Mouse (Mus musculus): ENCODE measurements around the gene Dnaaf5. TPM values are rescaled to one million over a fixed set of nuclear protein-coding genes. Genes with fewer than 3 reads are reported as not detected.

Dnaaf5 gene
- polyA plus RNA-seq, 1 experiment from 2014 or later, result 6.6 TPM

DNA sequence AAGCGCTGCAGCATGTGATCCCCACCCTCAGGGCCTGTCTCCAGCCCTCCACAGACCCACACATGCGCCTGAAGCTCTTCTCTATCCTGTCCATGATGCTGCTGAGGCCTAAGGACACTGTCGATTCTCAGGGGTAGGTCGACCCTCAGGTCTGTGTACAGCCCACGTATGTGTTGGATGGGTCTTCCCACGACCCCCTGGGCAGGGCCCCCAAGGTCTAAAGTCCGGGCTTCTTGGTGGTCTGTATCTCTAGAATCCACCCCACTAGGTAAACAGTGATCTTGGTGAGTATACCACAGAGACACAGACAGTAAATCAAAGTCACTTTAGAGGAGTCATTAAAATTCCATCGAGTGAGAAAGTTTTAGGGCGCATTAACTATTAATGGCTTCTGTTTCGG, 24.1 kb downstream of the Dnaaf5 start:
- Histone ChIP-seq H3K4me2 (no peak overlapping the region), H3K27me3 (no peaks in the 10 kb centered on the region), H3K9ac (no peak overlapping the region), H3K9me3 (no peaks in the 10 kb centered on the region), H3K4me1 (peaks cover 7% of the 10 kb centered on the region; the same call in 1 of the 2 replicates), H3K27ac (peak overlapping the region; percentile 41; the same call in 1 of the 2 replicates), H3K36me3 (peaks cover 47% of the 10 kb centered on the region), H3K4me3 (no peak overlapping the region)
- ATAC-seq (ENCODE audit: borderline replicate concordance, extremely low read depth, low FRiP score, low TSS enrichment), result 0 out of 2 replicates have a peak, but pooled peaks have one; percentile 28
- 45% methylated on average over 10 of the region's 10 CpGs for WGBS

DNA sequence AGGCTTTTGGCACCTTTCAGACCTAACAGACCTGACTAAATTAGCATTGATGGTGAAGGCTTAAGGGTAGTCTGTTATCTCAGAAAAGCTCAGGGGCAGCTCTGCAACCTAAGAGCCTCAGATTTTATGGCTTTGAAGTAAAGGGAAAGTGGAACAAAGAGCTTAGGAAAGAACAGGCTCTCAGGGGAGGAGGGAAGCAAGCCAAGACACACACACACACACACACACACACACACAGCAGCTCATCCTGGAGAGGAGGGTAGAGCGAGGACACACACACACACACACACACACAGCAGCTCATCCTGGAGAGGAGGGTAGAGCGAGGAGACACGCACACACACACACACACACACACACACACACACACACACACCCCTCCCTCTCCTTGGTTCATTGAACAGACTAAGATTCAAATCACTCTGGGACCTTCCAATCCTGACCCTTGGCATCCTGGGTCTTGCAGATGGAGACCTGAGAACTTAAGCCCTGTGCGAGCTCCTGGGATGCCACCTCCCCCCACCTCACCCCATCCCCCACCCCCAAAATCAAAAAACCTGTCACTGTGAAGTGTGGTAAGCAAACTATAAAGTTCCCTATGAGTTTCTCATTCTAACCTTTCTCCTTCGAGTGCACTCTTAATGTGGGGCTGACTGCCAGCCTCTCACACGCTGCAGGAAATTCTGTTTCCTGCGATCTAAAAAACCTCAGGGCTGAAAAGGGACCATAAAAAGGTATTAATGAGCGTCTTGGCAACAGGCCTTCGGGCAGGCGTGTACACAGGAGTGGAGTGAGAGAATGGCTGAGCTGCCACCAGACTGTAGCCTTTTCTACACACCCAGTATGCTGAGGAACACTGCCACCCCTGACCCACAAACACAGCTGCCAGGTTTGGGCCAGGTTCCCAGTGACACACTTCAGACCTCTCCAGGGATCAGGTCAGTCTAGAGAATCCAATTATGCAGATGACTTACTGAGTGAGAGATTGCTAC, 24.8 kb downstream of the Dnaaf5 start:
- Histone ChIP-seq H3K36me3 (peaks cover 43% of the 10 kb centered on the region), H3K27ac (peak overlapping the region; percentile 41; the same call in 1 of the 2 replicates), H3K4me3 (no peak overlapping the region), H3K27me3 (no peaks in the 10 kb centered on the region), H3K4me2 (no peak overlapping the region), H3K9ac (no peak overlapping the region), H3K4me1 (peaks cover 7% of the 10 kb centered on the region; the same call in 1 of the 2 replicates), H3K9me3 (no peaks in the 10 kb centered on the region)
- 0 out of 2 replicates have a peak, but pooled peaks have one; percentile 27 for ATAC-seq (ENCODE audit: borderline replicate concordance, extremely low read depth, low FRiP score, low TSS enrichment)
- WGBS, result 56% methylated on average over 8 of the region's 10 CpGs

DNA sequence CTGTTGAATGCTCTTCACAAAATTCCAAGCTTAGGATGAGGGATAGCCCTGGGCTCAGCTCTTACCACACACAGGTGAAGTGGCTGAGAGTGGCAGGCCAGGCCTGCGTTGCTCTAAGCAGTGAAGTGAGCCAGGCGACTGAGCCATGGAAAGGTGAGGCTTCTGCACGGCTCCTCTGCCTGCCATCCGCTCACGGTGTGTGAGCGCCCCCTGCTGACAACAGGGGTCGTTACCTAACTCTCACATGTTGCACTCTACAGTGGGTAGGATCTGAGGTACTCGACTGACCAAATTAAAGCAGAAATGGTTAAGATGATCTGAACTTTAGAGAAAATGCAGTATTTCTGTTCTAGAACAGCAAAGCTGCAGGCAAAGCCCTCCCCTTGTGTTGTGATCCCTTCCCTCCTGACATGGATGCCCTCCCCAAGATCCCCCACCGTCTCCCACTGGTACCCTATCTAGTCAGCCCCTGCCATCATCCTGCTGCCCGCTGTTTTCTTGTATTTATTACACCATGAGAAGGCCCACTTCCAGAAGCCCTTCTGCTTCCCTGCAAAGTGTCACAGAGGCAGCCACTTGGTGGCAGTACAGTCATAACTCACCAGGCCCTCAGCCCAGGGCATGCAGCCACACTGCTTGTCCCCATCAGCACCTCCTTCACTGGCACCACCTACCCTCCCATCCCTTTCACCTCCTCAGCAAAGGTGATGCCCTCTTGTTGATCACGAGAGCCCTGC, 29.0 kb downstream of the Dnaaf5 start:
- H3K4me2 ChIP-seq, result no peak overlapping the region
- WGBS, result 24% methylated on average over 11 of the region's 11 CpGs
- H3K4me1 ChIP-seq, result peaks cover 5% of the 10 kb centered on the region; the same call in 1 of the 2 replicates
- peak; percentile 70; the same call in 1 of the 2 replicates for ATAC-seq (ENCODE audit: borderline replicate concordance, extremely low read depth, low FRiP score, low TSS enrichment)
- H3K36me3 ChIP-seq, result peaks cover 35% of the 10 kb centered on the region
- H3K27ac ChIP-seq, result no peak overlapping the region
- no peaks in the 10 kb centered on the region for H3K9me3 ChIP-seq
- no peak overlapping the region for H3K4me3 ChIP-seq
- H3K9ac ChIP-seq, result no peak overlapping the region
- H3K27me3 ChIP-seq, result no peaks in the 10 kb centered on the region

DNA sequence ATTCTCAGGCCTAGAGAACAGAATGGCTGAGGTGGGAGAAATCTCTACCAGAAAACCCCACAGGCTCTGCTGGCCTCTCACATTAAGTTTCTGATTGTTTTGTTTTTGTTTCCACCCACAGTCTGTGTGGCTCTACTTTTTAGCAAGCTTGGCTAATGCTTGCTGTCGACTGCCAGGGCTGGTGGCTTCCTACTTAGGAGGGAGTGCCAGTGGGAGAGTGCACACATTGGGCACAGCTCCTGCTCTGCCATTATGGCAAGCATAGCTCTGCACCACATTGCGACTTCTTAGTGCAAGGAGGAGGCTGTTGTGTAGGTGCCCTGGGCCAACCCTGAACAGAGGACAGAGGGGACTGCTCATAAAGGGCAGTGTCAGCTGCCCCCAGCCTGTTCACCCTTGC, 33.1 kb downstream of the Dnaaf5 start:
- Histone ChIP-seq H3K9ac (no peak overlapping the region), H3K4me2 (no peak overlapping the region), H3K4me3 (no peak overlapping the region), H3K4me1 (no peaks in the 10 kb centered on the region), H3K36me3 (peaks cover 44% of the 10 kb centered on the region; the same call in 1 of the 2 replicates), H3K27ac (no peak overlapping the region), H3K27me3 (no peaks in the 10 kb centered on the region), H3K9me3 (no peaks in the 10 kb centered on the region)
- no peak for ATAC-seq (ENCODE audit: borderline replicate concordance, extremely low read depth, low FRiP score, low TSS enrichment)
- 83% methylated on average over 2 of the region's 2 CpGs for WGBS

DNA sequence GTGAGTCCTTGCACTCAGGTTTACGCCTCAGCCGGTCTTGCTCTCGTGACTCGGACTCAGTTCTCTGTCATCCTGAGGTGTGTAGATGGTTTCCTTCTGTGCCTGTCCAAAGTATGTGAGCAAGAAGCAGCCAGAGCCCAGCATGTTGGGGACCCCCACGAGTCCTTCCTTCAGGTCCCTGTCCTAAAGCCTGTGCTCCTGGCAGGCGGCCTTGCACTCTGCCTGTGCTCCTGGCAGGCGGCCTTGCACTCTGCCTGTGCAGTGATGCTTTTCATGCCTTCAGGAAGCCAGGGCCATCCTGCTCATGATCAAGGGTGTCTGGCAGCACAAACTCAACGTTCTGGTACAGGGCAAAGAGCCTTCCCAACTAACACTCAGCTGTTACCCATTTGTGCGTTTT, 33.6 kb downstream of the Dnaaf5 start:
- Histone ChIP-seq H3K9me3 (no peaks in the 10 kb centered on the region), H3K4me1 (no peaks in the 10 kb centered on the region), H3K9ac (no peak overlapping the region), H3K4me3 (no peak overlapping the region), H3K36me3 (peaks cover 41% of the 10 kb centered on the region; the same call in 1 of the 2 replicates), H3K27me3 (no peaks in the 10 kb centered on the region), H3K27ac (no peak overlapping the region), H3K4me2 (no peak overlapping the region)
- 88% methylated on average over 9 of the region's 9 CpGs for WGBS
- no peak for ATAC-seq (ENCODE audit: borderline replicate concordance, extremely low read depth, low FRiP score, low TSS enrichment)

DNA sequence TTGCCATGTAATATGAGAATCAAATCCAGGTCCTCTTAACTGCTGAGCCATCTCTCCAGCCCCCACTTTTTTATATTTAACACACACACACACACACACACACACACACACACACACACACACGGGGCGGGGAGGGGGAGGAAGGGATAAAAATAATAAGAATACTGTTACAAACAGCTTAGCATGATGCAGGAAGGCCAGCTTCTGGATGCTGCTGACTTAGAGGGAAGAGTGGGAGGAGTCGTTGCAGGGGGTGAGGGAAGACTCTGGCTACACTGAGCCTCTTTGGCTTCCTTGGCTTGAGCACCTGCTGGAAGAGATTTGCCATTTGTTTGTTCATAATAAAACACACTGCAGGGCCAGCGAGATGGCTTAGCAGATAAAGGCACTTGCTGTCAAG, 34.9 kb downstream of the Dnaaf5 start:
- H3K27ac ChIP-seq, result no peak overlapping the region
- H3K4me1 ChIP-seq, result no peaks in the 10 kb centered on the region
- H3K9ac ChIP-seq, result no peak overlapping the region
- H3K4me3 ChIP-seq, result no peak overlapping the region
- H3K27me3 ChIP-seq, result no peaks in the 10 kb centered on the region
- no peaks in the 10 kb centered on the region for H3K9me3 ChIP-seq
- peaks cover 41% of the 10 kb centered on the region; the same call in 1 of the 2 replicates for H3K36me3 ChIP-seq
- 86% methylated on average over 4 of the region's 4 CpGs for WGBS
- no peak overlapping the region for H3K4me2 ChIP-seq
- no peak for ATAC-seq (ENCODE audit: borderline replicate concordance, extremely low read depth, low FRiP score, low TSS enrichment)

DNA sequence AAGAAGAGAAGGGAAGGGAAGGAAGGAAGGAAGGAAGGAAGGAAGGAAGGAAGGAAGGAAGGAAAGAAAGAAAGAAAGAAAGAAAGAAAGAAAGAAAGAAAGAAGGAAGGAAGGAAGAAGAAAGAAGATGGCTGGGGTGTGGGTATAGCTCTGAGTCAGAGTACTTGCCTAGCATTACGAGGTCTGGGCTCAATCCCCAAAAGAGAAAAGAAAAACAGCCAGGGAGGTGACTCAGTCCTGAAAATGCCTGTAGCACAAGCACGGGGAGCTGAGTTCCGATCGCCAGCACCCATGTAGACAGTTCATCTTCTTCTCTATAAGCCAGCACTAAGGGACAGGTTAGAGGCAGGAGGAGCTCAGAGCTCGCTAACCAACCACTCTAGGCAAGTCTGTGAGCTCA, 39.7 kb downstream of the Dnaaf5 start:
- WGBS, result 90% methylated on average over 5 of the region's 5 CpGs
- Histone ChIP-seq H3K9ac (no peak overlapping the region), H3K9me3 (no peaks in the 10 kb centered on the region), H3K4me3 (no peak overlapping the region), H3K27me3 (no peaks in the 10 kb centered on the region), H3K36me3 (peaks cover 14% of the 10 kb centered on the region; the same call in 1 of the 2 replicates), H3K27ac (no peak overlapping the region), H3K4me1 (no peaks in the 10 kb centered on the region), H3K4me2 (no peak overlapping the region)
- ATAC-seq (ENCODE audit: borderline replicate concordance, extremely low read depth, low FRiP score, low TSS enrichment), result no peak

DNA sequence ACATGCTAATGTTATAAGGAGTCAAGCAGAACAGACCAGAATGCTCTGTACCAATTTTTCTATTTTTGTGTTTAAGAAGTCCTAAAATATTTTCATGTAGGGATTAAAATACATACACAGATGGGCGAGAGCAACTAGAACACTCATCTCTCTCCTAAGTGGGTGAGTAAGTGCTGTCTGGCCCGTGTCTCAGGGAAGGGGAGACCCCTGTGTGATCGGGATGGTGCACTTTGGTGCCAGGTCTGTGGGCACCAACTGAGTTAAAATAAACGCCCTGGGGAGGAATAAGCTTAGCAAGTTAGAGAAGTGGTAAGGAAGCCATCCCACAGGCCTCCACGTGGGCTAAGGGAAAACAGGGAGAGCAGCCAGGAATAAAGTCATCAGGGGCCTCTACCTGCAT, 40.9 kb downstream of the Dnaaf5 start:
- no peak overlapping the region for H3K27ac ChIP-seq
- H3K9me3 ChIP-seq, result no peaks in the 10 kb centered on the region
- no peak for ATAC-seq (ENCODE audit: borderline replicate concordance, extremely low read depth, low FRiP score, low TSS enrichment)
- WGBS, result 73% methylated on average over 5 of the region's 5 CpGs
- H3K4me1 ChIP-seq, result no peaks in the 10 kb centered on the region
- H3K4me3 ChIP-seq, result no peak overlapping the region
- H3K36me3 ChIP-seq, result peaks cover 6% of the 10 kb centered on the region; the same call in 1 of the 2 replicates
- no peaks in the 10 kb centered on the region for H3K27me3 ChIP-seq
- H3K9ac ChIP-seq, result no peak overlapping the region
- no peak overlapping the region for H3K4me2 ChIP-seq

DNA sequence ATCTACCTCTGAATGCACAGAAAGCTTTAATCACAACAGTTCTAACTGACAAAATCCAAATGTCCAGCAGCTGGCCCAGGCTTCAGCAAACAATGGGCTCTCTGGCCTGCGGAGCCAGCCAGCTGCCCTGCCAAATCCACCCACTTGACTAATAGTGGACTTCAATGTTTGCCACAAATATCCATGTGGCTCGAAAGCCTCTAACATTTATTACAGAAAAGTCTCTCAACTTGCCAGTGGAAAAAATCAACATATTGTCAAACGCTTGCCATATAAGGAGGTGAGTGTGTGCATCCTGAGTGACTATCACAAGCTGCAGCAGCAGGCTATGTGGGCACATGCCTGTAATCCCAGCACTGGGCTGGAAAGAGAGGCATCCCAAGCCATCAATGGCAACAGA, 48.8 kb downstream of the Dnaaf5 start:
- ATAC-seq (ENCODE audit: borderline replicate concordance, extremely low read depth, low FRiP score, low TSS enrichment), result no peak
- Histone ChIP-seq H3K27me3 (no peaks in the 10 kb centered on the region), H3K27ac (0 out of 2 replicates have a peak overlapping the region, but pooled peaks have one; percentile 0), H3K4me2 (no peak overlapping the region), H3K4me1 (peaks cover 25% of the 10 kb centered on the region), H3K9ac (no peak overlapping the region), H3K9me3 (no peaks in the 10 kb centered on the region), H3K36me3 (no peaks in the 10 kb centered on the region), H3K4me3 (no peak overlapping the region)
- WGBS, result 50% methylated on average over 3 of the region's 3 CpGs

DNA sequence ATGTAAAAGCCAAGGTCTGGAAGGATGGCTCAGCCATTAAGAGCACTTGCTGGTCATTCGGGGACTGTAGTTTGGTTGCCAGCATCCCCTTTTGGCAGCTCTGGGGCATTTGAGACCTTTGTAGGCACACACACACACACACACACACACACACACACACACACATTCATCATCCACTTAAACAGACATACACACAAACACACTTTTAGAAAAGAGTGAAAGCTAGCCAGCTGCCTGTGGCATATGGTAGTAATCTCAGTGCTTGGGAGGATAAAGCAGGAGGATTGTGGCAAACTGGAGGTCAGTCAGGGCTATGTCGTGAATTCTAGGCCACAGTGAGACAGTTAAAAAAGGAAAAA, 49.6 kb downstream of the Dnaaf5 start:
- Histone ChIP-seq H3K27me3 (no peaks in the 10 kb centered on the region), H3K27ac (peak overlapping the region; percentile 83), H3K4me1 (peaks cover 25% of the 10 kb centered on the region), H3K36me3 (no peaks in the 10 kb centered on the region), H3K4me2 (peak overlapping the region; percentile 95), H3K9ac (peak overlapping the region; percentile 55), H3K4me3 (peak overlapping the region; percentile 93), H3K9me3 (no peaks in the 10 kb centered on the region)
- ATAC-seq (ENCODE audit: borderline replicate concordance, extremely low read depth, low FRiP score, low TSS enrichment), result no peak
- WGBS, result 33% methylated on average over 2 of the region's 2 CpGs

DNA sequence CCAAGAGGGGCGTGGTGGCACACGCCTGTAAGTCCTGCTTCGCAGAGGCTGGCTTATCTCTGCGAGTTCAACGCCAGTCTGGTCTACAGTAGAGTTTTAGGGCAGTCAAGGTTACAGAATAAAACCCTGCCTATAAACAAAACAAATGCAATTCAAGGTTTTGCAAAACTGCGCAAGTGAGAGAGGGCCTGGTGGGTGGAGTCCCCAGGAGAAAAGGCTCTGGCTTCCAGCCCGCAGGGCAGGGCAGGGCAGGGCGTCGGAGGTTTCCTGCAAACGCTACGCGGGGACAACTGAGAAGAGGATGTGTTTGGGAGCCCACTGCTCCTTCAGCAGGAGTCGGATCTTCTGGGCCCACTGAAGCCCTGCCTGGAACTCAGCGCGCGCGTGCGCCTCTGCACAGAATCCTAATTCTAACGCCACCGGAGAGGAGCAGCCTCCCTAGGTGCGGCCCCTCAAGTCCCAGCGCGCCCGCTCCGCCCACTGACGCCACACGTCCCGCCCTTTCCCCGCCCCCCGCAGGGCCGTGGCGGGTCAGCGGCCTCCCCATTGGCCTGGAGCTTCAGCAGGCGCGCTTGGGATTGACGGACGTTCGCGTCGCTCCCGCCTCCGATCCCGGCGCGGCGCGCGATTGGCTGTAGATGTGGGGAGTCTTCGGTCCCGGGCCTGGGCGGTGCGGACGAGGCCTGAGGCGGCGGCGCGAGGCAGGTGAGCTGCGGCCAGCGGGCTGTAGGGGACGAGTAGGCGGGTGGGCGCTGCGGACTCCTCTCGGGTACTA, 50.2 kb downstream of the Dnaaf5 start, which contains the start of gene Sun1:
Gene Sun1, plus strand, starts transcription at position 643 of the 775 bp plus-strand sequence.
- H3K36me3 ChIP-seq, result no peaks in the 10 kb centered on the region
- peak within 1 kb of the TSS; percentile 83 for H3K27ac ChIP-seq
- peak within 1 kb of the TSS; percentile 95 for H3K4me2 ChIP-seq
- WGBS, result under 1% methylated on average over 62 of the region's 64 CpGs
- peaks cover 25% of the 10 kb centered on the region for H3K4me1 ChIP-seq
- no peaks in the 10 kb centered on the region for H3K27me3 ChIP-seq
- peak within 1 kb of the TSS; percentile 93 for H3K4me3 ChIP-seq
- peak; percentile 98 for ATAC-seq (ENCODE audit: borderline replicate concordance, extremely low read depth, low FRiP score, low TSS enrichment)
- peak within 1 kb of the TSS; percentile 86 for H3K9ac ChIP-seq
- H3K9me3 ChIP-seq, result no peaks in the 10 kb centered on the region
